Mouse (Mus musculus) small intestine, adult 2 months (tissue): Measurements from ENCODE around the gene Cks1b. TPM values are rescaled to one million over a fixed set of nuclear protein-coding genes. Genes with fewer than 3 reads are reported as not detected.
A peak's percentile ranks its signal among the peaks of the same experiment; 100 is the strongest.

Experiments
- H3K27ac ChIP-seq: fragments of 200-500 bp; 2 replicates; pipeline ENCODE4 v1.5.1; 2012; ENCODE audit warnings: low read depth, low read length, control low read depth, inconsistent platforms; ENCODE audit not compliant: insufficient read depth
- H3K27me3 ChIP-seq: fragments of 200-500 bp; 2 replicates; pipeline ENCODE4 v1.6.1; 2012; ENCODE audit warnings: mild to moderate bottlenecking, moderate library complexity, low read length, inconsistent platforms; ENCODE audit not compliant: control insufficient read depth, insufficient read depth
- H3K36me3 ChIP-seq: fragments of 200-500 bp; 2 replicates; pipeline ENCODE4 v1.6.1; 2012; ENCODE audit warnings: mild to moderate bottlenecking, low read length, control low read depth, inconsistent platforms; ENCODE audit not compliant: control insufficient read depth, insufficient read depth
- H3K4me1 ChIP-seq: fragments of 200-500 bp; 2 replicates; pipeline ENCODE4 v1.6.1; 2012; ENCODE audit warnings: low read length, inconsistent platforms, mixed read lengths; ENCODE audit not compliant: control insufficient read depth, insufficient read depth, insufficient read length
- H3K4me3 ChIP-seq: fragments of 200-500 bp; 2 replicates; pipeline ENCODE4 v1.5.1; 2012; ENCODE audit warnings: low read depth, mild to moderate bottlenecking, control low read depth, inconsistent platforms, low read length, moderate library complexity
- CTCF ChIP-seq: fragments of 200-500 bp; IDR thresholded peaks from 2 replicates; pipeline ENCODE4 v1.5.1; 2012; ENCODE audit warnings: low read depth, mild to moderate bottlenecking, control low read depth, inconsistent platforms, low read length, moderate library complexity, mixed read lengths; ENCODE audit not compliant: insufficient replicate concordance, insufficient read length; ENCODE audit errors: extremely low read depth
- POLR2A ChIP-seq: fragments of 200-500 bp; IDR thresholded peaks from 2 replicates; pipeline ENCODE4 v1.6.1; 2012; ENCODE audit warnings: low read depth, mild to moderate bottlenecking, control low read depth, inconsistent platforms, low read length, moderate library complexity
- WGBS: fragments of 180-500 bp; shearing (Covaris S2); methylation state at CpG from one replicate; pipeline ENCODE4 v1.1.7; 2018; 5-methylcytosine and 5-hydroxymethylcytosine counted together
- polyA plus RNA-seq: library from polyadenylated mRNA; depleted of rRNA; stranded (reverse); fragments of >200 nt; gene quantifications from 2 replicates; pipeline ENCODE4 v1.2.3, GENCODE M21; 2012

Gene Cks1b
- polyA plus RNA-seq, 1 experiment = 13.7 TPM

DNA sequence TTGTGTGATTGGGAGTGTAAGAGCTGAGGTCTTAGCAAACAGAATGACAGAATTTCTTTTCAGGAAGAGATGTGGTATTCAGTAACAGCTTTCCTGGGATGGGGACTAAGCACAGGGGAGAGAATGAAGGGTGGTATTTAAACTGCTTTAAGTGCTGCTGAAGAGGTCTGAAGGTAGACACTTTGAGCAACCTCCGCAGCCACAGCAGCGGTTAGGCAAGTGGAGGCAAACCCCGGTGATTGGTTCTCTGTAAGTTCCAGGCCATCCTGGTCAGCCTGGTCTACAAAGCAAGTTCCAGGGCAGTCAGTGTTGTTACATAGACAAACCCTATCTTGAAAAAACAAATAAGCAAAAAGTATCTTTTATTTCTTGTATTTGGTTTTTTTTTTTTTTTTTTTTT is 1.8 kb upstream of the Cks1b start:
- H3K4me1 ChIP-seq = peaks cover 7% of the 10 kb centered on the region
- H3K36me3 ChIP-seq = peaks cover 17% of the 10 kb centered on the region
- no peaks in the 10 kb centered on the region for H3K27me3 ChIP-seq
- TF ChIP-seq CTCF (no peak), POLR2A (no peak)
- WGBS = 28% methylated on average over 3 of the region's 3 CpGs
- H3K4me3 ChIP-seq = peak overlapping the region; percentile 72
- H3K27ac ChIP-seq = peak overlapping the region; percentile 90

DNA sequence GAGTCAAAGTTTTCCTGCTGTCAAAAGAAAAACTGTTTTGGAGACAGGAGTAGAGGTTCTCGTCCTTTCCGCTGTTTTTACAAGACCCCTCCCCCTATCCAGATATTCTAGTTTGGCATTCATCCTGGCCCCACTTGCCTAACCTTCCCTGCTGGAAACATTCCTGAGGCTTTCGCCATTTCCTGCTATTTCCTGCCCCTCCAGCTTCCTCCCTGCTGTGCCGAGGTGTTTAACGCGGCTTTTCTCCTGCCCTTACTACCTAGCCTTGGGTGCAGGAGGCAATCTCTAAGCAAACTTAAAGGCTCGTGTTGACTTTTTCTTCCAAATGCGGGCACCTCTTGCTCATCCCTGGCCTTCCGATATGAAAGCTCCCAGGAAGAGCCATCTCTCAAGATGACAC is 1.4 kb upstream of the Cks1b start:
- Histone ChIP-seq H3K36me3 (peaks cover 13% of the 10 kb centered on the region), H3K27ac (peak overlapping the region; percentile 90), H3K4me3 (peak overlapping the region; percentile 72), H3K27me3 (no peaks in the 10 kb centered on the region), H3K4me1 (peaks cover 5% of the 10 kb centered on the region)
- WGBS = 6% methylated on average over 9 of the region's 9 CpGs
- TF ChIP-seq POLR2A (no peak; the same call in 1 of the 2 replicates), CTCF (no peak)

DNA sequence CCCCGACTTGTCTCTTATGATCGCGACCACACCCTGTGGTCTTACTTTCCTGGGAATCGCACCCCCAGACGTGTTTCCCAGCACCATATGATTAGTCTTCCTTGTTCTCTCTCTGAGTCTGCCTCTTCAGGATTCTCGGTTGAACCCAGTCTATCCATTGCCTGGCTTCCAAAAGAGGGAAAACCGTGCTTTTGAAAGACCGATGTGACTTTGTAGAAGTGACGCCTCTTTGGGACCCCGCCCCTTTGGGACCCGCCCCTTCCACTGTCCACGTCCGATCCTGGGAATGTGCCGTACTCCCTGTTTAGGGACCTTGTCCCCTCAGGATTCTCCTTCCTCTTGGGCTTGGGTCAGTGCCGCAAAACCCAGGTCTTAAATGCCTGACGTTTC is 673 bp upstream of the Cks1b start:
- no peaks in the 10 kb centered on the region for H3K27me3 ChIP-seq
- peak overlapping the region; percentile 72 for H3K4me3 ChIP-seq
- TF ChIP-seq POLR2A (peak; percentile 26; the same call in 1 of the 2 replicates), CTCF (no peak)
- 0% methylated on average over 16 of the region's 16 CpGs for WGBS
- peaks cover 8% of the 10 kb centered on the region for H3K36me3 ChIP-seq
- H3K4me1 ChIP-seq = peaks cover 4% of the 10 kb centered on the region
- H3K27ac ChIP-seq = peak overlapping the region; percentile 92

DNA sequence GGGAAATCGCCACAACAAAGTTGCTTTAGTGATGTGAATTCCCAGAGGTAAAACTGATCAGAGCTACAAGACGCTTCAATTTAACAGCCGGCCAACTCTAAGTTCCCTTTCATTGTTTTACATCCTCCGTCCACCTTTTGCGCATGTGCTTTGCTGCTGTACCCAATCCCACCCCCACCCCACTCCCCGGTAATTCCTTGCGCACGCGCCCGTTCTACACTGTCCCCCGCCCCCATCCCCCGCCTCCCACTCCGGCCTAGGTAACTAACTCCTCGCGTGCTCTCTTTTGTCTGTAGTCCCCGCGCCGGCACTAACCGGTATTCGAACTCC is 378 bp downstream of the Cks1b start:
- peaks cover 4% of the 10 kb centered on the region for H3K4me1 ChIP-seq
- WGBS = under 1% methylated on average over 20 of the region's 20 CpGs
- H3K27me3 ChIP-seq = no peaks in the 10 kb centered on the region
- TF ChIP-seq CTCF (no peak), POLR2A (no peak)
- H3K4me3 ChIP-seq = peak overlapping the region; percentile 71
- H3K27ac ChIP-seq = no peak overlapping the region
- no peaks in the 10 kb centered on the region for H3K36me3 ChIP-seq

DNA sequence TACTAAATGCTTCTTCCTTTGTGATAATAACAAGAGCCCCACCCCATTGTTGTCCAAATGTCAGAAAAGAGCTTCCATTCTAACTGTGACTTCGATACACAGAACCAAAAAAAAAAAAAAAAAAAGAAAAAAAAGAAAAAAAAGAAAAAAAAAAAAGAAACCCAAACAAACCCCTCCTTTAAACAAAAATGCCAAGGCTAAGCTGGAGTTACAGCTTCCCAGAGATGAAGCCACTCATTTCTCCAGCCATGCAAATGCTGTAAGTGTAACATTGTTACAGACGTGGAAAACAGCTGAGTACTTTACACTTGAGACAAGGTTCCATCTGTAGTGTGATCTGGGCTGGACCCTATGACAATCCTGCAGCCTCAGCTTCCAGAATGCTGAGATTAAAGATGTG is 1.1 kb downstream of the Cks1b start:
- TF ChIP-seq POLR2A (no peak), CTCF (no peak)
- WGBS = 18% methylated on average over 2 of the region's 2 CpGs
- Histone ChIP-seq H3K4me3 (no peak overlapping the region), H3K27me3 (no peaks in the 10 kb centered on the region), H3K27ac (no peak overlapping the region), H3K4me1 (peaks cover 4% of the 10 kb centered on the region), H3K36me3 (no peaks in the 10 kb centered on the region)

DNA sequence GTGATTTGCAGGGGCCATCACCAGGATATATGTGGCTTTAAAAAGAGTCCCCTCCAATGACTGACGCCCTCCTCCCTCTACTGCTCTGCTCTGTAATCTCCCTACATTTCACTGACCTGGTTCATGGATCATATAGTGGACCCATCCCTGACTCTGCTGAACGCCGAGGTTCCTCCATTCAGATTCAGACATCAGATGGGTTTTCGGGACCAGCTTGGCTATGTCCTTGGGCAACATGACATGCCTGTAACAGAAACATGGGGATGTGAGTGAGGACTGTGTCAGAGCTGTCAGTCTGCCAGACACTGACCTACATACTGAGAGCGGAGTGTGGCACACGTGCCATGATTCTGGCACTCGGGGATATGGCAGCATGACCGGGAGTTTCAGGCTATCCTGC is 2.0 kb downstream of the Cks1b start:
- Histone ChIP-seq H3K27ac (no peak overlapping the region), H3K4me3 (no peak overlapping the region), H3K27me3 (no peaks in the 10 kb centered on the region), H3K4me1 (peaks cover 4% of the 10 kb centered on the region), H3K36me3 (no peaks in the 10 kb centered on the region)
- no peak for TF ChIP-seq POLR2A
- TF ChIP-seq CTCF = no peak
- 94% methylated on average over 8 of the region's 8 CpGs for WGBS

DNA sequence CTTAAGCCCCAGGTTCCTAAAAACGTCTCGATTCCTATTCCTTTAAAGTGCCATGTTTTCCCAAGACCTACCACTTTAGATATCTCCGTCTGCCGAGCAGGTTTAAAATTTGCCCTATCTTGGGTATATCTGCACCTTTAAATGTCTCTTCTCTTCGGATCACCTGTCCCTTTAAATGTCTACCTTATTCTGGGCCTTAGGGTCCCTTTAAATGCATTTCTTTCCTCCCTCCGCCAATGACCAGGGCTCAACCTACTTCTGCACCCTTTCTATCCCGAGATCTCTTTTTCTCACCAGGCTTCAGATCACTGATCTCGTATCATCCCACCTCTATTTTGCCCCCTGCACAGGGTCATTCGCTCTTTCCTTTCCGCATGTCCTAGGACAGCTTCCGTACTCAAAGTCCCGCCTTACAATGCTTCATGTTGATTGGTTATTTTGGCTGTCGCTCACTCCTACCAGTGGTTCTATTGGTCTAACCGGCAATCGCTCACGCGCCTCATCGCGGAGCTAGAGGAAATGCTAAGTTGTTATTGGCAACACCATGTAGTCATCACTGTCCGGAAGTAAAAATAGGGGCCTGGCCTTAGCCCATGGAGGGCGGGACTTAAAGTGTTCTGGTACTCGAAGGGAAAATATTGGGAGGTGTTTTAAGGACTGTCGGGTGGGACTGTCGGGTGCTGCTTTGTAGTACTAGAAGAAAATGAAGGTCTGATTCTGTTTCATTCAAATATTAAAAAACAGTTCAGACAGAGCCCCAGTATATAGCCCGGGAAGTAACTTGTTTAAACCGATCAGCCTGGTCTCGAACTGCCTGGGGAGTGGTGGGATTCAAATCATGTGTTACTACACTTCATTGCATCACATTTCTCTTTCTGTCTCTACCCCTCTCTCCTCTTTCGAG is 6.4 kb downstream of the Cks1b start, which contains the start of gene Flad1:
Flad1 (minus strand) TSS at position 381 of the 904 bp plus-strand sequence.
- Histone ChIP-seq H3K27me3 (no peaks in the 10 kb centered on the region), H3K27ac (peak within 1 kb of the TSS; percentile 35), H3K4me1 (peaks cover 2% of the 10 kb centered on the region; the same call in 1 of the 2 replicates), H3K4me3 (peak within 1 kb of the TSS; percentile 59), H3K36me3 (peaks cover 19% of the 10 kb centered on the region)
- 3% methylated on average over 28 of the region's 28 CpGs for WGBS
- TF ChIP-seq CTCF (no peak), POLR2A (no peak)
